In genomic region chr13:49073295-49073694, GRCm38 (mm10) we compare ENCODE assay signal across 15 mouse cellular contexts.
"Had no signal": no experiment of that assay in that cellular context is flagged by ENCODE, and none has a peak within 500 bp of the region (broad histone marks: within the 10 kb centered on the region; RNA-seq: fewer than 3 reads in every experiment).

No protein-coding gene starts in this region.

- H3K9ac ChIP-seq: limb, embryonic 13.5 days; liver, embryonic 15.5 days; lung, embryonic 14.5 days; midbrain, embryonic 12.5 days; neural tube, embryonic 15.5 days had no signal

- DNase-seq: kidney, adult 11 months; kidney, adult 9 months; kidney, postnatal 10 days; layer of hippocampus, adult 9-11 months; layer of hippocampus, postnatal 36 days; left cerebral cortex, postnatal 4 days; lung, embryonic 14.5 days; right cerebral cortex, adult 18-20 months; thymus, adult 18-20 months; thymus, postnatal 14 days had no signal

- H3K36me3 ChIP-seq: liver, embryonic 15.5 days had no signal

- H3K4me3 ChIP-seq: limb, embryonic 13.5 days; liver, embryonic 15.5 days; midbrain, embryonic 12.5 days; myocyte; neural tube, embryonic 15.5 days had no signal

- H3K27me3 ChIP-seq: limb, embryonic 13.5 days; liver, embryonic 15.5 days; midbrain, embryonic 12.5 days; neural tube, embryonic 15.5 days had no signal

- H3K4me2 ChIP-seq: limb, embryonic 13.5 days; liver, embryonic 15.5 days; lung, embryonic 14.5 days; midbrain, embryonic 12.5 days; neural tube, embryonic 15.5 days had no signal

- H3K9me3 ChIP-seq: limb, embryonic 13.5 days; liver, embryonic 15.5 days; midbrain, embryonic 12.5 days; neural tube, embryonic 15.5 days had no signal

- H3K4me1 ChIP-seq: liver, embryonic 15.5 days; midbrain, embryonic 12.5 days; neural tube, embryonic 15.5 days had no signal

- H3K27ac ChIP-seq: limb, embryonic 13.5 days; liver, embryonic 15.5 days; midbrain, embryonic 12.5 days; neural tube, embryonic 15.5 days had no signal
